Mouse (Mus musculus): ENCODE measurements around the gene Wdr74. TPM values are rescaled to one million over a fixed set of nuclear protein-coding genes. Genes with fewer than 3 reads are reported as not detected.
A peak's percentile ranks its signal among the peaks of the same experiment; 100 is the strongest.

Gene Wdr74
- total and polyA plus RNA-seq, 3 experiments = 133 to 235 (median 203) TPM

GRCm38 (mm10) chr19:8772996-8773395, 37.4 kb downstream of the Wdr74 start:
- H3K36me3 ChIP-seq (replicated peaks in 1 of 2; ENCODE audit: control insufficient read depth in 1 of 2, insufficient read depth in 1 of 2, low read length in 1 of 2) = peaks cover 24 to 54% of the 10 kb centered on the region in 2 experiments
- peaks cover 35% of the 10 kb centered on the region for H3K79me2 ChIP-seq (replicated peaks; ENCODE audit: control insufficient read depth, extremely low read depth, insufficient read depth, poor library complexity, severe bottlenecking)
- TF ChIP-seq KAT2A (IDR thresholded peaks at IDR 0.05; ENCODE audit: insufficient replicate concordance, low read length) = no peak
- TF ChIP-seq ZMIZ1 (IDR thresholded peaks at IDR 0.05; ENCODE audit: low read depth, low read length) = peak; percentile 35; the same call in 1 of the 2 replicates
- no peak for TF ChIP-seq MAX (IDR thresholded peaks at IDR 0.05; ENCODE audit: low read length)
- no peak for TF ChIP-seq ETS1 (conservative IDR thresholded peaks at IDR 0.05; ENCODE audit: low read depth, low read length)
- H3K4me2 ChIP-seq (ENCODE audit: insufficient read depth, low read depth, poor library complexity, severe bottlenecking) = peak overlapping the region; percentile 95; the same call in 1 of the 2 replicates
- H3K9me3 ChIP-seq (replicated peaks; ENCODE audit: low read length) = no peaks in the 10 kb centered on the region
- in situ Hi-C loops (cut with MboI; ENCODE audit: low pct_ligation_motif_present, low pct_unique_long_range_greater_than_20kb, low sequenced_read_pairs) (no loop called here), dilution Hi-C loops (cut with MboI; ENCODE audit: extremely low pct_ligation_motif_present, extremely low pct_unique_long_range_greater_than_20kb, low sequenced_read_pairs) (no loop called here)
- H3K27ac ChIP-seq (ENCODE audit: insufficient read depth, low read depth) = no peak overlapping the region
- no peak for DNase-seq (ENCODE audit: extremely low read depth)
- H3K27me3 ChIP-seq (replicated peaks) = no peaks in the 10 kb centered on the region
- H3K4me1 ChIP-seq (ENCODE audit: control insufficient read depth in 1 of 2, insufficient read depth in 2 of 2) = peaks cover 11 to 44% of the 10 kb centered on the region in 2 experiments
- peak overlapping the region in 2 of 3 experiments; percentile 88 to 93 for H3K4me3 ChIP-seq (replicated peaks in 1 of 3; ENCODE audit: low read depth in 2 of 3, low read length in 2 of 3, poor library complexity in 1 of 3)
- peak overlapping the region; percentile 95; the same call in 1 of the 2 replicates for H3K9ac ChIP-seq (ENCODE audit: insufficient read depth, low read depth)

DNA sequence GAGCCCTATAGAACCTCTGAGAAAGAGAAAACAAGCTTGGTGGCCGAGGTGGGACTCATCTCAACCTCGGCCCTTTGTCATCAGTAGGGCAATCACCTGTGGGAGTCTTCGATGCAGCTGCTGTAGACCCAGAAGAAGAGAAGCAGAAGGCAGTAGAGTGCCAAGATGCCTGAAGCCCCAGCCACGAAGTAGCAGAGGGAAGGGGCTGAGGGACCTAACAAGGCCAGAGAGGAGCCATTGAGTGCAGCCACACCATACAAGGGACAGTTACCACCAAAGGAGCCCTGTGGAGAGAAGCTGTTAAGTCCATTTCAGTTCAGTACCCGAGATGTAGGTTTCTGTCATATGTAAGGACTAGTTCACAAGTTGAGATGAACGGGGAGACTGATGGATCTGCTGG, 37.8 kb downstream of the Wdr74 start:
- peaks cover 35% of the 10 kb centered on the region for H3K79me2 ChIP-seq (replicated peaks; ENCODE audit: control insufficient read depth, extremely low read depth, insufficient read depth, poor library complexity, severe bottlenecking)
- H3K9ac ChIP-seq (ENCODE audit: insufficient read depth, low read depth) = peak overlapping the region; percentile 95
- peaks cover 21 to 54% of the 10 kb centered on the region in 2 experiments for H3K36me3 ChIP-seq (replicated peaks in 1 of 2; ENCODE audit: control insufficient read depth in 1 of 2, insufficient read depth in 1 of 2, low read length in 1 of 2)
- H3K4me3 ChIP-seq (replicated peaks in 1 of 3; ENCODE audit: low read depth in 2 of 3, low read length in 2 of 3, poor library complexity in 1 of 3) = peak overlapping the region; percentile 55 to 93 (median 88)
- H3K9me3 ChIP-seq (replicated peaks; ENCODE audit: low read length) = no peaks in the 10 kb centered on the region
- peak overlapping the region; percentile 35 for H3K27ac ChIP-seq (ENCODE audit: insufficient read depth, low read depth)
- in situ Hi-C loops (cut with MboI; ENCODE audit: low pct_ligation_motif_present, low pct_unique_long_range_greater_than_20kb, low sequenced_read_pairs) (no loop called here), dilution Hi-C loops (cut with MboI; ENCODE audit: extremely low pct_ligation_motif_present, extremely low pct_unique_long_range_greater_than_20kb, low sequenced_read_pairs) (no loop called here)
- TF ChIP-seq CHD1 (IDR thresholded peaks at IDR 0.05; ENCODE audit: low read depth, low read length) = no peak
- no peak for TF ChIP-seq IRF4 (IDR thresholded peaks at IDR 0.05; ENCODE audit: low read depth, low read length)
- TF ChIP-seq MAX (IDR thresholded peaks at IDR 0.05; ENCODE audit: low read length) = no peak
- TF ChIP-seq E2F4 (IDR thresholded peaks at IDR 0.05; ENCODE audit: insufficient replicate concordance, low read depth, low read length) = no peak
- no peak for TF ChIP-seq NRF1 (IDR thresholded peaks at IDR 0.05; ENCODE audit: low read depth, low read length)
- no peak for TF ChIP-seq ZC3H11A (IDR thresholded peaks at IDR 0.05; ENCODE audit: low read depth, low read length)
- no peak for TF ChIP-seq KAT2A (IDR thresholded peaks at IDR 0.05; ENCODE audit: insufficient replicate concordance, low read length)
- TF ChIP-seq NELFE (IDR thresholded peaks at IDR 0.05; ENCODE audit: low read depth, low read length) = no peak
- TF ChIP-seq ZMIZ1 (IDR thresholded peaks at IDR 0.05; ENCODE audit: low read depth, low read length) = no peak
- TF ChIP-seq RAD21 (IDR thresholded peaks at IDR 0.05; ENCODE audit: low read depth, low read length) = no peak
- TF ChIP-seq POLR2AphosphoS2 (IDR thresholded peaks at IDR 0.05; ENCODE audit: low read depth, low read length) = no peak
- no peaks in the 10 kb centered on the region for H3K27me3 ChIP-seq (replicated peaks)
- DNase-seq (ENCODE audit: extremely low read depth) = no peak
- H3K4me2 ChIP-seq (ENCODE audit: insufficient read depth, low read depth, poor library complexity, severe bottlenecking) = peak overlapping the region; percentile 95
- H3K4me1 ChIP-seq (ENCODE audit: control insufficient read depth in 1 of 2, insufficient read depth in 2 of 2) = peaks cover 11 to 44% of the 10 kb centered on the region in 2 experiments
